Mouse (Mus musculus) large intestine, adult 2 months (tissue): Measurements from ENCODE around the gene Slc43a3. TPM values are rescaled to one million over a fixed set of nuclear protein-coding genes. Genes with fewer than 3 reads are reported as not detected.

ENCODE experiments used
- DNase-seq: peaks from one replicate; pipeline ENCODE4 v3.0.0-alpha.2; 2012; ENCODE audit warnings: low read depth, low spot score
- whole genome bisulfite sequencing: fragments of 180-500 bp; shearing (Covaris S2); methylation state at CpG from one replicate; pipeline ENCODE4 v1.1.7; 2018; 5-methylcytosine and 5-hydroxymethylcytosine counted together
- polyA plus RNA-seq: library from polyadenylated mRNA; depleted of rRNA; stranded (reverse); fragments of >200 nt; gene quantifications from 2 replicates; pipeline ENCODE4 v1.2.3, GENCODE M21; 2012; rRNA removed

The Slc43a3 gene
- polyA plus RNA-seq, 1 experiment, result 21.8 TPM

DNA sequence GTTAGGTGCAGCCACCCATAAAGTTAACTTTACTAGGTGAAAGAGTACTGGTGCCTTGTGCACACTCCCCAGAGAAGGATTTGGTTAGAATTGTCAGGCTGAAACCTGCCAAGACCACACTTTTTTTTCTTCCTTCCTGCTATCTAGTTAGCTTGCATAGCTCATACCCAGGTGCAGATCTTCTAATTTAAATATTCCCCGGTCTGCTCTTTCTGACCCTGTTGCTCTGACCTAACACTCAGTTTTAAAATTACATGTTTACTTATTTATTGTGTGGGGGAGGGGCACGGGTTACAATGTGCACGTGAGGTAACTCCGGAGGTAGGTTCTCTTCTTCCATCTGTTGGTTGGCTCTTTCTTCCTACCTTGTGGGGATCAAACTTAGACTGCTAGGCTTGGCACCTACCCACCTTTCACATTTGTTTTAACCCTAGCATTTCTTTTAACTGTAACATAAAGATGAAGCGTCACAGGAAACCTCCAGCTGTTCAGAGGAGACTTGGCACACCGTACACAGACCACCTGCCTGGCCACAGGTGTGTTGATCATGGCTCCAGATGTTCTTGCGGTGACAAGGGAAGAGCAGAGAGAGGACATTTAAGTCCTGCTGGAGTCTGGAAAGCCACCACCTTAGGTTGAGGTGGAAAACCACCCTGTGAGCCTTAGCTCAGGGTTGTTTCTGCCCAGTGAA lies 27.9 kb downstream of the Slc43a3 start:
- peak; percentile 16 for DNase-seq
- 30% methylated on average over 7 of the region's 7 CpGs for WGBS

DNA sequence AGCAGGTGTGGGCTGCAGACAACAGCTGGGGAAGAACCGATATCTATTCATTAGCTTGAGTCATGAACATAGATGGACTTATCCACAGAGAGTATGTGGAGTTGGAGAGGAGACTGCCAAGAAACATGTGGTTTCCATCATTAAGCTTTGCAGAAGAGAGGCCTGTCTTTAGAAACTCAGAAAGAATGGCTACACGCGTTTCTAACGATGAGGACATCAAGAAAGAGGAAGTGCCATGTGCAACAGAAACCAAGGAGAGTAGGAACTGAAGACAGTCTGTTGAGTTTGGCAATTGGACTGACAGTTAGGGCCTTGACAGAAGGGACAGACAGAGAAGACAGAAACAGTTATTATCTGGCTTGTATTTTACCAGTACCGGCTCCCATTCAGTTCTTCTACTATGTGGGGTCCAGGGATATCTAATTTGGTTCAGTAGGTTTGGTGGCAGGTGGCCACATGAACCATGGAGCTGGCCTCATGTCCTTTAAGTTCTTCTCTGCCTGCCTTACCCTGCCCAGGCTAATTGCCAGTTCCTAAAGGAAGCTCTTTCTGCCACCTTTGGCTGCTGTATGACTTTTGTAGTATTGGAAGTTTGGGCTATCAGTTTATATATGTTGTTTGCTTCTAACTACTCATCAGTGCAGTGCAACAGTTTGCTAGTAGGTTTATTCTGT lies 31.1 kb downstream of the Slc43a3 start:
- DNase-seq, result no peak
- WGBS, result 84% methylated on average over 5 of the region's 5 CpGs

DNA sequence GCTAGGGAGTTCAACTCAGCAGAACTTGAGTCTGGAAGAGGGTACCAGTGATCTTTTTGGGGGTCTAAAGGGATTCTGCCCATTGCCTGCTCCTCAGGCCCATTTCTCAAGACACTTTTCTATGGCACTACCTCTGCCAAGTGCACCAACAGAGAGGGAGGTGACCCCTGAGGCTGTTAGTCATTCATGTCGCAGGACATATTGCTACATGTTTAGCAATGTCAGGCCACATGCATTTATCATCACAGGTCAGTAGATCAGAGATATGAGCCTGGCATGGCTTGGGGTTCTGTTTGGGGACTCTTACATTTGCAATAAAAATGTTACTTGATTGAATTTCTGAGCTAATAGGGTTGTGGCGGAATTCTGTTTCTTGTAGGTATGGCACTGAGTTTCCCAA lies 39.2 kb downstream of the Slc43a3 start:
- no peak for DNase-seq
- WGBS, result 98% methylated on average over 2 of the region's 2 CpGs

DNA sequence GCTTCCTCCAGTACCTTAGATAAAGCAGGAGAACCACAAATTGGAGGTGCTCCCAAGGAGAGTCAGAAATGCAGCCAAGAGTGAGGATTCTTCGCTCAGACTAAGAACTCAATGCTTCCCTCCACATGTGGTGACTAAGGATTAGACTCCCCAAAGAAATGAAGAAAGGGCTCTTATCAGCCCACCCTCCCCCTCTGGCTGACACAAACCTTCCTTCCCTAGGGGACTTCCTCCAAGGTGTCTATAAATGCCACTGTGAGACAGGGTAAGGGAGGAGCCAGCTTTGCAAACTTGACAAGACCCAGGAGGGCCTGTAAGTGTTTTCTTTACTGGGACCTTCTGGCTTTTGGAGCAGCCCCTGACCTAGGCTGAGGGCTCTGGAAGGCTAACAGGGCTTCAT lies 43.8 kb downstream of the Slc43a3 start, which contains the start of gene Prg2:
Gene Prg2 (plus strand): TSS at position 274 of the 400 bp plus-strand sequence.
- WGBS, result 65% methylated on average over 1 of the region's 1 CpGs
- no peak for DNase-seq

- 71% methylated on average over 1 of the region's 1 CpGs for WGBS
- no peak for DNase-seq
These were observed 51.6 kb downstream of the Slc43a3 start, which contains the start of gene Prg3 for GRCm38 (mm10) chr2:84987930-84988329. TSS of gene Prg3 (plus strand) at chr2:84988215.

GRCm38 (mm10) chr2:84996376-84996775 lies 60.0 kb downstream of the Slc43a3 start:
- no peak for DNase-seq
- WGBS, result 64% methylated on average over 2 of the region's 2 CpGs

DNA sequence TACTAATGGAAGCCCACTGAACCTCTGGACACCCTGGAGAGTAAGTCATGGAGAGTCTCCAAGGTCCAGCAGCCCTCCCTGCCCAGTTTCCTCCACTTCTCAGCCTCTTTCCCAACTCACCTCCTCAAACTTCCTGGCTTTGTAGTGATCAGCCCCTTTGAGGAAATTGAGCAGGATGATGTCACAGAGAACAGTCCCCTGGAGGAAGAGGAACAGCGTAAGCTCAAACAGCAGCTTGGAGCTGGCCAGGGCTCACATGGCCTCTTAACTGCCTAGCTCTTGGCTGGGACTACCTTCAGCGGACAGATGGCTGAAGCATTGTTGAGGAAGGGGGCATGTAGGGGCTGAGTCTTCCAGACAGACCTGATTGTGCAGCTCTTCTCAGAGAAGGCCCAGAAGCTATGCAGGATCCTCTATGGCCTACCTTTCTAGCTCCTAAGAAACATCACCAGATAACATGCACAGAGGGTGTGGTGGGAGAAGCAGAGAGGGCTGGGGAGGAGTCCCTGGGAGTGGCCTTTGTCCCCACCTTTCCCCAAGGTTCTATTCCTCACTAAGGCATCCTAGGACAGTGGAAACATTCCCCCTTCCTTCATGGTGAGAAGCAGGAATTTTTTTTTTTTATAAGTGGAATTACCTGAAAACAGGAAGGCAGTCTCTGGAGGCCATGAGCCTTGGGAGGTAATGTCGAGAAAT lies 63.3 kb downstream of the Slc43a3 start:
- no peak for DNase-seq
- WGBS, result 69% methylated on average over 3 of the region's 3 CpGs

DNA sequence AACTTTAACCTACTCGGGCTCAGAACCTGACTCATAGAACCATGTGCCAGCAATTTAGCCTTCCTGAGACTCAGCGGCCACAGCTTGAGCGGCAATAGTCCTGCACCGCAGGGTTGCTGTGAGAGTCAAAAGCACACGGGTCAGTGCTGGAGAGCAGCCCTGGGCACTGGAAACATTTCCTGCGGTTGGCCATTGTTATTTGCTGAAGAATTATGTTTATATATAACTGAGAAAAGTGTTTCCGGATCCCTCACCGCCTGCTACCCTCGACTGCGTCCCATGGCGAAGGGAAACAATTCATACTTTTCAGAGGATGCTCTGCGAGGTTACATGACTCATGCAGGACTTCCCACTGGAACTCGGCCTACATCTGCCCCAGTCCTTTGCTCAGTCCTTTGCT lies 65.1 kb downstream of the Slc43a3 start:
- DNase-seq, result no peak
- WGBS, result 69% methylated on average over 13 of the region's 13 CpGs

GRCm38 (mm10) chr2:85002575-85002974 lies 66.2 kb downstream of the Slc43a3 start:
- 74% methylated on average over 8 of the region's 8 CpGs for WGBS
- no peak for DNase-seq

GRCm38 (mm10) chr2:85004341-85004740 lies 68.0 kb downstream of the Slc43a3 start:
- DNase-seq, result no peak
- WGBS, result 81% methylated on average over 4 of the region's 4 CpGs

DNA sequence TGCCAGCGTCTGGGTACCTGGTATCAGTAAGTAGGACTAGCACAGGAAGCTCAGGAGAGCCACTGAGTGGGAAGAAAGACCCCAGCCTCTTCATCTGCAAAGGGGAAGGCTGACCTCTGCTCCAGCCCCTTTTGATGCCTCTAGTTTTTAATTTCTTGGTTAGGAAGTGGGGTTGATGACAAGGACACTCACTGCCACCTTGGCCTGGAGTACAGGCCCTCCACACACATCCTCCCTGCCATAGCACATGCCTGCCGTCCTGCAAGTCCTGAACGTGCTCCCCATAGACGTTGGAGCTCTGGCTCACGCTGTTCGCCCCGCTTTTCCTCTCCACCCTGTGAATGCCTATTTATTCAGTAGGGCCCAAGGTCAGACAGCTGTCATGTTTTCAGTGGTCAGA lies 70.2 kb downstream of the Slc43a3 start:
- 85% methylated on average over 7 of the region's 7 CpGs for WGBS

DNA sequence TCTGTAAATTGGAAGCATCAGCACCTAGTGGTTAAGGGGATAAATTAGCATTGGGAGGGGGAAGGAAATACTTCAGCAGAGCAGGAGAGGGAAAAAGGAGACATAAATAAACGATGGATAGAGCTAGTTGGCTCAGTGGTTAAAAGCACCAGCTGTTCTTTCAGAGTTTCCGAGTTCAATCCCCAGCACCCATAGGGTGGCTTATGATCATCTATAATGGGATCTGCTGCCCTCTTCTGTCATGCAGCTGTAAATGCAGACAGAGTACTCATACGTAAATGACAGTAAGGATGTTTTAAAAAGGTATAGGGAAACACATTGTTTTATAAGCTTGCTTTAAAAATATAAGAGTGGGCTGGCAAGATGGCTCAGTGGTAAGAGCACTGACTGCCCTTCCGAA lies 71.3 kb downstream of the Slc43a3 start:
- no peak for DNase-seq
- 22% methylated on average over 4 of the region's 4 CpGs for WGBS

More for the DNA sequence above, 70.2 kb downstream of the Slc43a3 start:
- no peak for DNase-seq

Other genes with a start within 250 kb of the Slc43a3 start
- gene Zdhhc5, start 221.4 kb upstream of the Slc43a3 start, polyA plus RNA-seq, result 35.1 and 53.5 TPM in 2 replicates
- gene Clp1, start 209.2 kb upstream of the Slc43a3 start, polyA plus RNA-seq, result 15.5 and 17.5 TPM in 2 replicates
- 0.82 and 1.5 TPM in 2 replicates for gene Ypel4, start 202.5 kb upstream of the Slc43a3 start, polyA plus RNA-seq
- gene Gm19426, start 192.9 kb upstream of the Slc43a3 start, polyA plus RNA-seq, result 0.29 and 0.37 TPM in 2 replicates
- gene Serping1, start 161.1 kb upstream of the Slc43a3 start, polyA plus RNA-seq, result 146 and 183 TPM in 2 replicates
- gene Ube2l6, start 137.8 kb upstream of the Slc43a3 start, polyA plus RNA-seq, result 59.1 and 85.6 TPM in 2 replicates
- 0.14 TPM in 1 of 2 replicates, not detected in the other for gene Smtnl1, start 113.9 kb upstream of the Slc43a3 start, polyA plus RNA-seq
- 40.7 and 41.7 TPM in 2 replicates for gene Timm10, start 109.6 kb upstream of the Slc43a3 start, polyA plus RNA-seq
- 5.6 and 6.8 TPM in 2 replicates for gene Slc43a1, start 97.7 kb upstream of the Slc43a3 start, polyA plus RNA-seq
- 1.7 and 2.1 TPM in 2 replicates for gene Rtn4rl2, start 49.9 kb upstream of the Slc43a3 start, polyA plus RNA-seq
- 0.81 and 1.3 TPM in 2 replicates for gene Prg2, start 43.9 kb downstream of the Slc43a3 start, polyA plus RNA-seq
- gene Prg3, start 51.6 kb downstream of the Slc43a3 start, polyA plus RNA-seq, result not detected in 2 replicates
- 87.8 and 93.3 TPM in 2 replicates for gene Ssrp1, start 100.7 kb downstream of the Slc43a3 start, polyA plus RNA-seq
- 0.24 and 0.53 TPM in 2 replicates for gene P2rx3, start 100.9 kb downstream of the Slc43a3 start, polyA plus RNA-seq
- gene Tnks1bp1, start 111.4 kb downstream of the Slc43a3 start, polyA plus RNA-seq, result 29.0 and 39.9 TPM in 2 replicates
- 3.1 and 5.6 TPM in 2 replicates for gene Aplnr, start 199.6 kb downstream of the Slc43a3 start, polyA plus RNA-seq